Mouse (Mus musculus) urinary bladder, adult 2 months (tissue): ENCODE measurements around the gene BC034090. TPM values are rescaled to one million over a fixed set of nuclear protein-coding genes. Genes with fewer than 3 reads are reported as not detected.
"Not testable (repeated sequence)": the region's sequence is repeated elsewhere in the genome, so short reads cannot be mapped to it uniquely, and the experiment has no call there.

ENCODE experiments used
- DNase-seq: peaks from one replicate; pipeline ENCODE4 v3.0.0; 2022; ENCODE audit warnings: low spot score
- polyA plus RNA-seq: library from polyadenylated mRNA; depleted of rRNA; stranded (reverse); fragments of >200 nt; gene quantifications from 2 replicates; pipeline ENCODE4 v1.2.3, GENCODE M21; 2012; rRNA removed

BC034090 gene
- 20.0 and 21.4 TPM in 2 replicates for polyA plus RNA-seq

DNA sequence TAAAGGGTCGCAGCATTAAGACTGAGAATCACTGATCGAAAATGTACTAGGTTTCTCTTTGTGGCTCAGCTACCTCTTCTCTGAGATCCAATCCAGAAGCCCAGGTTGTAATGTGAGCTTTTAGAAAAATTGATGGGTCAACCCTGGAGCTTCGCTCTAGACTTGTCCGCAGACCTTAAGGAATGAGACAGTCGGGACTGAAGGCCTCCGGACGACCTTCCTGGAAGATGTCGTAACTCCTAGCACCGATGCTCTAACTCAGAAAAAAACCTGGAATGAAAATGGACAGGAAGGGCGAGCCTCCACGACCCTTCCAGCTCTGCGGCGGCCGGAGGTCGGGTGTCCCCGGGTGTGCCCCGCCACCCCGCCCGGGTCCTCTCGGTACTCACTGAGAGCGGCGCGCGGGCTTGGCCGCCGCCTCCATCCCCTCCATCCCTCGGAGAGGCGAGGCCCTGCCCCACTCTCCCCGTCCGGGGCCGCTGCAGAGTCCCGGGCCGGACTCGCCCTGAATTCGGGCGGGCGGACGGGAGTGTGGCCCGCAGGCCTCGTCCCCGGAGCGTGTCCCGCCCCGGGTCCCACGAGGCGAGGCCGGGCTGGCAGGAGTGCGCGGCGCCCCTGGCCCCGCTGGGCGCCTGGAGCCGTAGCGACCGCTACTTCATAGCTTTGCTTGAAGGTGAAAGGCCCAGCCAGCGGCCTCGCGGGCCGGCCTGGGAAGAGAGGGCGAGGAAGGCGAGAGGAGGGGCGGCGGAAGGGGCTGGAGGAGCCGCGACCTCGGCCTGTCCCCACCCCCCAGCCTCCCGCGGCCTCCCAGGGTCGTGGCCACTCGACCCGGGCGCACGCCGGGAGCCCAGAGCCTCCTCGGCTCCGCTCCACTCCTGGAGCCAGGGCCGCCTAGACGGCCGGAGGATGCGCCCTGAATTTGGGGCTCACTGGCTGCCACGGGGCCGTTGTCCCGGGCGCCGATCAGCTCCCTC, at the start of gene BC034090:
Gene BC034090 (minus strand): TSS at position 648 of the 974 bp plus-strand sequence.
- DNase-seq, result peak; percentile 59

DNA sequence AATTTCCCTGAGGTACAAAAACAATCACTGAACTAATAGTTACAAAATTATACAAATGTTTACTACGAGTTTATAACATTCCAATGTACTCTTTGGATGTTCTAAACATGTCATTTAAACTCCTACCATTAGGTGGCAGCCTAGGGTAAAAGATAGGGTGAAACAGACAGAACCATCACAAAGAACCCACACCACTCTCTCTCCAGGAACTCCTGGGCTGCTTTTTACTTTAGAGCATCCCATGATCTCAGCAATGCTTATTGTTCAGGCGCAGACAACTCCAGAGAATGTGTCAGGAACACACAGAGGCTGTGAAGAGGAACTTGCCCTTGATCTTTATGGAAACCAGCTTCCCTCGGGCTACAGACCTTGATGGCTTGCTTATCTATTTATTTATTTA, 49.2 kb upstream of the BC034090 start:
- no peak for DNase-seq

DNA sequence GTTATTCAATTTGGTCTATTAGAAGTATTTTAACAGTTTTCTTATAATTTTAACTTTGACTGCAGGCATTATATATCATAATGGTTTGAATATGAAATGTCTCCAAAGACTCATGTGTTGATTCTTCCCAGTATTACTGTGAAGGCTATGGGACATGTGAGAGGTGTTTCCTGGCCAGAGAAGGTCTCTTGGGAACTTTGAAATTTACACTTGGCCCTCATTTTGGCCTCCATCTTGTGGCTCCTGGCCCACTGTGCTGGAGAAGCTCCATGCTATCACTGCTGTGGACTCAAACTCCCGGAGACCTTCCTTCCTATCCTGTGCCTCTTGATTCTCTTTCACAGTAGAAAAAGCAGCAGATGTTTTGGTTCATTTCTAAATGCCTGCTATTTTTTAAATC, 45.2 kb upstream of the BC034090 start:
- no peak for DNase-seq

DNA sequence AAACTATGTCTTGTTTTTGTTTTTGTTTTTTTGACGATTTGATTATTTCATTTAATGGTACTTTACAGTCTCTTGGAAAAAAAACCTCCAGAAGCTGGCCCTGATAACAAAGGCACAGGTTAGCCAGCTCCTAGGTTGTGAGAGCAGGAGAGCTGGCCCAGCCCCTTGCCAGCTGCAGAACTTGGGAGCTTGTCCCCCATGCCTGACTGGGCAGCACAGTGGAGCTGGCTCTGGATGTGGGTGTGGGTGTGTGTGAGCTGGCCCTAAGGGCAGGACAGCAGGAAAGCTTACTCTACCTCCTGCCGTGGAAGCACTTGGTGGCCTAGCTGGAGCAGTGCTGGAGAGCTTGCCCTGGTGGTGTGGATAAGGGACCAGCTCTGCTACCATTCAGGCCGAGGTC, 43.8 kb upstream of the BC034090 start:
- DNase-seq, result no peak

DNA sequence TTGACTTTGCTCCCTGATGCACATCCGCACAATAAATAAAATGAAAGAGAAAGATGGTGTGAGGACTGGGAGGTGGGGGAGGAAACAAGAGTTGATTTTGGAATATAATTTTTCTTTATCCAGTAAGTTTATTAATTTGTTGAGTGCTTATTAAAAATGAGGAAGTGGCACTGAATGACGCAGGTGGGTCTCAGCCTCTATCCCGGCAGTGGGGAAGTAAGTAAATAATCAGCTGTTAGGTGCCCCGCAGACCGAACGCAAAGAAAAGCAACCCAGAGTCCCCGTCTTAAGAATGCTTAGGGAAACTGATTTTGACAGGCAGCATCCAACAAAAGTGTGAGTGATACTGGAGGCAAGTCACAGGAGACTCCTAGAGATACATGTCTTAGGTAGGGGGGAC, 39.6 kb upstream of the BC034090 start:
- DNase-seq, result no peak

DNA sequence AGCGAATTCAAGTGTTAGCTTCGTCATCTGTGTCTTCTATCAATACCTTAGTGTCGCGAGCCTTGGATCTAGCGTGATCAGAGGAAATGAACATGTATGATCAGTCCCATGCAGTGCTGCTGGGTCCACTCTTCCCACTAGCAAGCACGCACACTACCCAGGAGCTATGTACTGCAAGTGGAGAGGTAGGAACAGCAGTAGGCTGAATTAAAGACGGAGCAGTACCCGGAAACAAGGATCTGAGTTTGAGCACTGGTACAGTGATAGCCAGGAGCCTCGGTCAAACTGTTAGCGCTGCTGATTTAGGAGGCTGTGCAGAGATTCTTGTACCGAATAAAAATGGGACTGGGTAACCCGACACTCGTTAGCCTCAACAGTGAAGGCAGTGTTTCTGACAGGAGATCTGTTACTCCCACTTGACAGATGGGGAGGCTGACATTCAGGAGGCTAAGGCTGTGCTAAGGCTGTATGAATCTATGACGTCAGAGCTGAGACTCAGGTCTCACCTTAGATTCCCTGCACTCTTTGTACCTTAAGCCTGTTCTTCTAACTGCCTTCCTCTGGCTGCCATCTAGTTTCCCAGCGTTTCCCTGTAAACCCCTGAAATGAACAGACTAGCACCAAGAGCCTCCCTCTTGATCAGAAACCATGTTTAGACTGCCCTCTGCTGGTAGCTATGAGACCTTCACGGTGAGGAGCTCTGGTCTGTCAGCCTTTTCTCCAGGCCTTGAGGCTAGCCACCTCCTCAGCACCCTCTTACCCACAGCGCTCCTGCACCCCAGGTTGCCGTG, 37.0 kb upstream of the BC034090 start:
- DNase-seq, result no peak

DNA sequence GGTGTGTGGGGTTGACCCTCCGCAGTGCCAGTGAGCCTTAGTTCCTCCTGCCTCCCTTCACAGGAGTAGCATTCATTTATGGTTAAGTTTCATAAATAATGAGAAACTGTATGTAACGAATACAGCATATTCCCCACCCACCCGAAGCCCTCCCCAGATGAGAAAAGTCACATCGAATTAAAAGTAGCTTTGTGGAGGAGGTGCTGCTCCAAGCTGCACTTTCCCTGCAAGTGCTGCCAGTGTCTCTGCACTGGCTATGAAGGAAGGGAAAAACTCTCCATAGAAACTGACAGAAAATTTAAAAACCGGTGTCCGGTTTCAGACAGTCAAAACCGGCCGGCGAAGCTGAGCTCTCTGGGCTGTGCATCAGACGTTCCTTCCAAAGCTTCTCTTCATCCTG, 36.1 kb upstream of the BC034090 start:
- DNase-seq, result no peak

DNA sequence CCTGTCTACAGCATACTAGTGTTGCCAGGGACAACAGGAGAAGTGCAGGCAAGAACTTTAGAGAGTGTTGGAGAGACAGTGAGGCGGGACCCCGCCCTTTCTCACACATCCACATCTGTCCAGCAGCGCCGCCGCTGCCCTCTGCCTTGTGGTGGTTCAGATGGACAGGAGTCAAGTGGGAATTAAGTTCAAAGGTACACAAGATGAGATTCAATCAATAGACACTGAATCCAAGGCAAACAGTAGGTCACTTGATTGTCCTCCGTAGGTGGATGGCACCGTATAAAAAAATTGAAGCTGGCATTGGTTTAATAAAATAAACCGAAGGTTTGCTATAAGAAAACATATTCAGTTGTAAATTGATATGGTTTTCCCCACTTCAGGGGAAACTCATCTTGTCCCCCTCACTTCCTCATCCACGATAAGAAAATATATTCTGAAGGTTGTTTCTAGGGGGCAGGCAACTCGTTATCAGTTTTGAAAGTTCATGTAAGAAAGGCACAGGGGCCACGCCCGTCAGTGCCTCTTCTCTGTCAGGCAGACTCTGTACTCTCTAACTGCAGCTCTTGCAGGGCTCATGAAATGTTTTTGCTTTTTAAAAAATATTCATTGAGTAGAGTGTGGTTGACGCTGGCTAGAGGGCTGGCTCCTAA, 32.3 kb upstream of the BC034090 start:
- no peak for DNase-seq

DNA sequence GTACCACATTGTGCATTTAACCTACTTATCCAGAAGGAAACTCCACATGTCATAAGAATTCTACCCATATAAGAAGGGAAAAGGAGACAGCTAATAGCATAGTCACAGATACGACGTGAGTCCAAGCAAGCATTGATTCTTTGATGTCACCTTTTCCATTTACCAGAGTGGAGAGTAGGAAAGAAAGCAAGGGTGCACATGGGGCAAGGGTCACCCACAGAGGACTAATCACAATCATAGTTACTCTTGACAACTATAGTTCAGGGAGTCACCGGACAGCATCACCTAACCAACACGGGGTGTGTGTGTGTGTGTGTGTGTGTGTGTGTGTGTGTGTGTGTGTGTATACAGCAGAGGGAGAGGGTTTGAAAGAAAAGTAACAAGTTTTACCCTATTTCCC, 31.5 kb upstream of the BC034090 start:
- no peak for DNase-seq

DNA sequence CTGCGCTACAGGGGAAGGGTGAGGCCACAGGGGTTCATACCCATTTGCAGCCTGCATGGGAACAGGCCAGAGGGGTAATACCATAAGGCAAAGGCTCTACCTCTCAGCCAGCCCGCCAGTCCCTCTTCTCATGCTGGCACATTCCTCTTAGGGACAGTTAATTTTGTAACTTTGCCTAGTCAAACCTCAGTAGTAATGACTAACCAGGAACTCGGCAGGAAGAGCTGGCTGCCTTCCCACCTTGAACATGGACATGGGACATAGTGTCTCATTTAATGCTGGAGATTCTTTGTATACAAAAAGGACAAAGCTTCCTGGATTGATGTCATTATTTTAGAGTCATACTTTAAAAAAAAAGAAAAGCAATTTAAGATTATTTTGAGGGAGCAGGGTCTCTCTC, 30.7 kb upstream of the BC034090 start:
- no peak for DNase-seq

DNA sequence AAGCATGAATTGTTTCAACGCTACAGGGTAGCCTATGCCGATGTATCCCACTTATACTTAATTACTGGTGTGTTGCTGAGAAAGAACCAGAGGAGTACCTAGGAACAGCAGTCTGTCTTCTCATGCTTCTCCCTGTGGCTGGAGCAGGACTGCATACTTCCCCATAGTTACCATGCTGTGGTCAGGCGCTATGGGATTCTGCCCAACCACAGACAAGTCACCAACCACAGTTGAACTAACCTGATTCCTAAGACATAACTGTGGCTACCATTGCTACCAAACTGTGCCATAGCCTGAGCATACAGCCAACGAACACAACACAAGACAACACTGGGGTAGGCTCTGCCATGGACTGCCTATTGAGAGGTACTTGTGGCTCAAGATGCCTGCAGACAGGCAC, 28.7 kb upstream of the BC034090 start:
- DNase-seq, result no peak

DNA sequence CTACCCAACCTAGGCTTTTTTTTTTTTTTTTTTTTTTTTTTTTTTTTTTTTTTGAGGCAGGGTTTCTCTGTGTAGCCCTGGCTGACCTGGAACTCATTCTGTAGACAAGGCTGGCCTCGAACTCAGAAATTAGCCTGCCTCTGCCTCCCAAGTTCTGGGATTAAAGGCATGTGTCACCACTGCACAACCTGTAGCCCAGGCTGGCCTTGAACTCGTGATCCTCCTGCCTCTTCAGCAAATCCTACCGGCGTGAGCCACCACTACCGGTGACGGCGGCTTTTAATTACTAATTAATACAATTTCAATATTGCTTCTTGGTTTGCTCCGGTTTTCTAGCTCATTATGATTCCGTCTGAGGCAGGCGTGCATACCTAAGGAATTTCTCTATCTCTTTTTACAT, 18.3 kb upstream of the BC034090 start:
- not testable (repeated sequence) for DNase-seq

DNA sequence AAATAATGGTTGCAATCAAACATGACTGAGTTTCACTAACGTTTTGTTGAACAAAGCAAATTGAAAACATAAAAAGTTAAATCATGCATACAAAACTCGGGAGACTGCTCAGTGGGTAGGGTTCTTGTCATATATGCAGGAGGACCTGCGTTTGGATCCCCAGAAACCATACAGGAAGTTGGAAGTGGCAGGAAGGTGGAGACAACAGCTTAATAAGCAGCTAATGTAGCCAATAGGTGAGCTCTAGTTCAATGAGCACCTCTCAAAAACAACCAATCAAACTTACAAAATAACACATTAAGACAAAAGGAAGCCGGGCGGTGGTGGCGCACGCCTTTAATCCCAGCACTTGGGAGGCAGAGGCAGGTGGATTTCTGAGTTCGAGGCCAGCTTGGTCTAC, 10.1 kb upstream of the BC034090 start:
- DNase-seq, result no peak

DNA sequence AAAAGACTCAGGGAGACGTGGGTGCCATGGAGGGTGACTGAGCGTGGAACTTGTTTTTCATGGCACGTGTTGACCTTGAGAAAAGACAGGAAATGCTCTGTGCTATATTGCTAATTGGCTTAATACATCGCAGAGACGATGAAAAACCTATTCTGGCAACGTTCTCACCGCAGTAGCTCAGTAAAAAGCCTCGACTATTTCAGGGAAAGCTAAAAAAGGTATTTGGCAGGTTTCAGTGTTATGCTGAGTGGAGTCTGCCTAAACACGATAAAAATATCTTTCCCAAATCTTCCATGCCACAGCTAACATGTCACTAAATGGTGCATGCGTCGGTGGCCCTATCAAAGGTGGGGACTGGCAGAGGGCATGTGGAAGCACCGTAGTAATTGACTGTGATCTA, 8.9 kb upstream of the BC034090 start:
- DNase-seq, result peak; percentile 4

DNA sequence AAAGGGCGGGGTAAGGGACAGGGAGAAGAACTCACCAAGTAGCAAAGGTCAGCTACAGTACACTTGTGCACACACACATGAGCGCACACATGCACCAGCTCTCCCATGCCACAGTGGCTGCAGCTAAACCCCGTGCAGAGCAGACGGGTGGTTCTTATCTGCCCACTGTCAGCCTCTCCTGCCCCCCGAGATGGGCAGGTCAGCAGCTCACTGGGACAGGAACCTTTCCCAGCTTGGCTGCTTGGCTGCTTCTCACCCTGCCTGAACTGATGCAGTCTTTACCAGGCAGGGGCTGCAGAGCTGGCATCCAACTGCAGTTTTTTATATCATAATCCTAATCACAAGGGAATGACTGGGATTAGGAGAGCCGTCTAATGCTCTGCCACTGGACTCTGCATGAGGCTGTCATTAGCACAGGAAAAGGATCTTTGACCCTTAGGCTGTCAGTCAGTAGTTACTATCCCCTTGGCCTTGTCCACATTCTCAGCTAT, 8.4 kb upstream of the BC034090 start:
- DNase-seq, result peak; percentile 7

DNA sequence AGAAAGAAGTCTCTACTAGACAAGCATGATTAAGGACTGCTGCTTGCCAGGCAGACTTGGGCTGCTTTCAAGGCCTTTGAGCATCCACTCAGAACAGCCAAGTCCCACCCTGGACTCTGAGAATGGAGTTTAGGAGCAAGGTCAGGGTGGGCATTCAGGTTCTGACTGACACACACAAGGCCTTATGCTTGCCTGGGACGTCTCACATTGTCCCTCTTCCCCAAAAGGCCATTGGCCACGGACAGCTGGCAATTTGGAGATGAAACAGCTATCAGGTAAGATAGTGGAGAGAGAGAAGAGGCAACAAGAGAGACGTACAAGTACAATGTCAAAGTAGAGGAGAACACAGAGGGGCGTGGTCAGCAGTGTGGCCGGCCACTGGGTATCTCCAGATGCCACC, 7.4 kb upstream of the BC034090 start:
- DNase-seq, result peak; percentile 11

DNA sequence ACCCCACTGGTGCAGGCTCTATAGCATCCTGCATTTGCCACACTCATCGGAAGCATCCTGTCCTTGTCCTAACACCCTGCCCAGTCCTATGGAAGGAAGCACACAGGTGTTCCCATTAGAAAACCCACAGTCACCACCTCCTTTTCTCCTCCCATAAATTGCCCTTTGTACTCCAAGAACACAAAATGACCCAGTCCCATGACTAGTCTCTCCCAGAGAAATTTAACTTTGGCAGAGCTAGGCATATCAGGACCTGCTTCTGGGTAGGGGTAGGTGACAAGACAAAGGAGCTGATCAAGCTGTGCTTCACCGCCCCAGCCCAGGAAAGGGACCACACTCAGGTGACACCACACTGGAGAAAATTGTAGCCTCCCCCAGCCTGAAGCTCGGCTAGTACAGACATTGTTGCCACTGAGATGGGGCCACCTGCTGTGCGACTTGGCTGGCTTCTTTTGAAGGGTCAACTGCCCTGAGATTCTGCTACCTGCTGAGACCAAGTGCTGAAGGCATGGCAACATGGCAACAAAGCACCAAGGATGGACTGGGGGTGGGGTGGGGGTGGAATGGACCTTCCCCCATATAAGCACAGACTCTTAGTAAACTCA, 6.4 kb upstream of the BC034090 start:
- peak; percentile 4 for DNase-seq

DNA sequence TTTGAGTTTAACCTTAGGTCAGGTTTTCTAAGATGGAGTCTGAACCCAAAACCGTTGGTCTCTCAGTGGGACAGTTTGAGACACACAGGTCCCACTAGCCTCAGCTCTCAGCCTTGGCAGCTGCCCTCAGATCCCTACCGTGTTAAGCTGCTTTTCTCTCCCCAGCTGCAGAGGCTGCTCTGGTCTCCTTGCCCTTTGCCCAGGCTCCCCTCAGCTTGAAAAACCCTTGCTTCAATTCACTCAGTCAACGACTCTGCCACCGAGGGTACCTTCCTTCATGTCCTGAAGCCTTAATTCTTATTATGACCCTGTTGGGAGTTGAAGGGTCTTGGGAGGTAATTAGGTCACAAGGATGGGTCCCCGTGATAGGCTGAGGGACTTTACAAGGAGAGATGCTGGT, 5.7 kb upstream of the BC034090 start:
- DNase-seq, result peak; percentile 1

DNA sequence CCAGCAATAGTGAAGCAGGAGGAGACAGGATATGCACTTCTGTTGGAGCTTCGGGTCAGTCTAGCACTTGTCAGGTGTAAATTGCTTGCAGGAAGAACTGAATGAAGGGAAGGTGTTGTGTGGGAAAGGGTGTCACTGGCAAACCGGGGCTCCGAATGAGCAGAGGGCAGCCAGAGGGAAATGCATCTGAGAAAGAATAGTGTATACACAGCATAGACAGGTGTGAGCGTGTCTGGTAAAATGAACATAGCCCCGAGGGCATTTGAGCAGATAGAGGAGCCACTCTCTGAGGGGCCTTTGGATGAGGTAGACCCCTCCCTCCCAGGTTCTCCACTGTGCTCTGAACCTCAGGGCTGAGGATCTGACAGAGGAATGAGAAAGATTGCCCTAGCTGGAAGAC, 3.8 kb upstream of the BC034090 start:
- DNase-seq, result peak; percentile 9

DNA sequence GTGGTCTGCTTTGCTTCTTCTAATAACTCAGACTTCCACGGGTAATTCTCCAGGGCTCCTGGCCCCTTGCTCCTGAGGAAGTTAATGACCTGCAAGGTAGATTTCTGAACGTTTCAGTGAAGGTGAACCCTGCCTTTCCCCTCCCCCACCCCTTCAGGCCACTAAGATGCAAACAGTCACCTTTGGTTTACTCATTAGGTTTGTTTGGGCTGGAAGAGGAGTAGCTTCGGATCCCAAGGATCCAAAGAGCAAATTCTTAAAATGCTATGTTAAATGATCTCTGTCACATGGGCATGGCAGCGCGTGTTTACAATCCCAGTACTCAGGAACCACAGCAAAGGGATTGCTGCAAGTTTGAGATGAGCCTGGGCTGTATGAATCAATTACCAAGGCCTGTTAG, 3.2 kb upstream of the BC034090 start:
- peak; percentile 1 for DNase-seq

DNA sequence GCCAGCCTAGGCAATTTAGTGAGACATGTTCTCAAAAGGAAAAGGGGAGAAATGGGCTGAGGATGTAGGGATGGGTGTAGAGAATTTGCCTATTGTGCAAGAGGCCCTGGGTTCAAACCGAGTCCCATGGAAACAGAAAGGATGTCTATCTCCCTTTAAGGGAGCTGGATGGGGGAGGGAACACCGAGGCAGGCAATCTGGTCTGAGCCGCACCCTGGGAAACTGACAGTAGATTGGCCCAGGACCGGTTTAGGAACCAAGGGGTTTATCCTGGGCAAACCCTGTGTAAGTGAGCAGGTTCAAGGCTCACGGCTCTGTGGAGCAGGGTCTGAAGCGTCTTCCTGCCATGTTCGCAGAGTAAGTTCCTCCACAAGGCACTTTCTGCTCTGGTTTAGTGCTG, 1.3 kb upstream of the BC034090 start:
- peak; percentile 13 for DNase-seq

DNA sequence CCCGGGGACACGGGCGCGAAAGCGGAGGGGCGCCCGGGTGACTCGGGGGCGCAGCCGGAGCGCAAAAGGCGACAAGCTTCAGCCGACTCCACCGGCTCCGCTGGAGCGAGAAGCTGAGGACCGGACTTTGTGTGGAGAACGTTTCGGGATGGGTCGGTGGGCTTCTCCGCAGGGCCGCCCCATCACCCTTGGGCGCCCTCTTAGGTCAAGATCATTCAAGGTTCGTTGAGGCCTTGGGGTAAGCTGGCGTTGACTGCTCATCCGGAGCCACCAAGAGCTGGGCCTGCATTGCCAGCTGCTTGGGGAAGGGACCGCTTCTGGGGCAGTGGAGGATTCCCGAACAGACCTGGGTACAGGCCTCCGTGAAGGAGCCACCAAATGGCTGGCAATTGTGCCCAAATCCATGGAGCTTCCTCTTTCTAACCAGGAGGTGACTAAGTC, 547 bp upstream of the BC034090 start:
- DNase-seq, result no peak
